Mouse (Mus musculus) heart, embryonic 15.5 days (tissue): ENCODE measurements at regions not wholly inside any gene's neighbourhood (a gene's known extent, or its start where the extent isn't known, plus 50 kb on each side); places are given as distances from the start of the nearest gene placed in this dataset.

ENCODE experiments used
- ATAC-seq: fragments of 200-750 bp; cut with Nextera tagmentation; replicated peaks from 2 replicates; pipeline ENCODE4 v1.8.0; 2017; ENCODE audit warnings: low read depth, moderate TSS enrichment; ENCODE audit not compliant: insufficient number of reproducible peaks, insufficient read depth, low FRiP score
- H3K27ac ChIP-seq: fragments of 300-500 bp; sonication (generic); 2 replicates; pipeline ENCODE4 v1.5.1; 2015; ENCODE audit warnings: mild to moderate bottlenecking, inconsistent platforms
- H3K27me3 ChIP-seq: fragments of 300-500 bp; sonication (generic); 2 replicates; pipeline ENCODE4 v1.6.1; 2015; ENCODE audit warnings: inconsistent platforms
- H3K36me3 ChIP-seq: fragments of 300-500 bp; sonication (generic); 2 replicates; pipeline ENCODE4 v1.6.1; 2015; ENCODE audit warnings: mild to moderate bottlenecking, inconsistent platforms
- H3K4me1 ChIP-seq: fragments of 300-500 bp; sonication (generic); replicated peaks from 2 replicates; pipeline ENCODE4 v1.6.1; 2015; ENCODE audit warnings: inconsistent platforms
- H3K4me2 ChIP-seq: fragments of 300-500 bp; sonication (generic); 2 replicates; pipeline ENCODE4 v1.6.1; 2015; ENCODE audit warnings: inconsistent platforms, mild to moderate bottlenecking, moderate library complexity
- H3K4me3 ChIP-seq: fragments of 300-500 bp; sonication (generic); 2 replicates; pipeline ENCODE4 v1.5.1; 2015; ENCODE audit warnings: mild to moderate bottlenecking, inconsistent platforms
- H3K9ac ChIP-seq: fragments of 300-500 bp; sonication (generic); 2 replicates; pipeline ENCODE4 v1.6.1; 2015; ENCODE audit warnings: mild to moderate bottlenecking, inconsistent platforms
- H3K9me3 ChIP-seq: fragments of 300-500 bp; sonication (generic); replicated peaks from 2 replicates; pipeline ENCODE4 v1.6.1; 2016; ENCODE audit warnings: inconsistent platforms
- WGBS: fragments of 180-500 bp; shearing (Covaris S2); methylation state at CpG from one replicate; pipeline ENCODE4 v1.1.7; 2015; ENCODE audit warnings: mixed read lengths; 5-methylcytosine and 5-hydroxymethylcytosine counted together

DNA sequence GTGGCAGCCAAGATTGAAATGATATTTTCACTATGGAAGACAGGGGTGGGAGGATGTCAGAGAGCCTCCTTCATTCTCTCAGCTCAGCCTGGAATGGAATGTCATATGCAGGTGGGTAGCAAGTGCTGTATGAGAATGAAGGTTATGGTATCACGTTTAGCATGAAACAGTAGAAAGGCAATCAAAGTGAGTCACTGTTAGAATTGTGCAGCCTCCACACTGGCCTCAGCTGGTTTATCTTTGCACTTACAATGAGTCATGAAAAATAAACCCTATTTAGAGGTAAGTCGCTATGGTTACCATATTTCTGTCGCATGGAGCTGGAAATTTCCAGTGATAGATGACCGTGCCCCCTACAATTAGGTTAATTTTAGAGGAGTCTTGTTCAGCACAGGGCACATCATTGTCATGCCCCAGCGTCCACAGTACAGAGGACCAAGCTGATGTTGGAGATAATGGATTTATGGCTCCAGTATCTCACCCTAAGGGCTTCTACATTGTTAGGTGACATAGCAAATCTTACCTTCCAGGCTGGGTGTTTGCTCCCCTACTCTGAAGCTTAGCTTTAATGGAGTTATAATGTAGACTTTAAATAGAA lies 167.9 kb upstream of the Pard3b start:
- ATAC-seq = no peak; the same call in 1 of the 2 replicates
- Histone ChIP-seq H3K4me1 (no peaks in the 10 kb centered on the region), H3K36me3 (no peaks in the 10 kb centered on the region), H3K27ac (no peak overlapping the region), H3K4me2 (no peak overlapping the region), H3K4me3 (no peak overlapping the region), H3K27me3 (no peaks in the 10 kb centered on the region), H3K9ac (no peak overlapping the region), H3K9me3 (no peaks in the 10 kb centered on the region)
- WGBS = 65% methylated on average over 5 of the region's 5 CpGs

DNA sequence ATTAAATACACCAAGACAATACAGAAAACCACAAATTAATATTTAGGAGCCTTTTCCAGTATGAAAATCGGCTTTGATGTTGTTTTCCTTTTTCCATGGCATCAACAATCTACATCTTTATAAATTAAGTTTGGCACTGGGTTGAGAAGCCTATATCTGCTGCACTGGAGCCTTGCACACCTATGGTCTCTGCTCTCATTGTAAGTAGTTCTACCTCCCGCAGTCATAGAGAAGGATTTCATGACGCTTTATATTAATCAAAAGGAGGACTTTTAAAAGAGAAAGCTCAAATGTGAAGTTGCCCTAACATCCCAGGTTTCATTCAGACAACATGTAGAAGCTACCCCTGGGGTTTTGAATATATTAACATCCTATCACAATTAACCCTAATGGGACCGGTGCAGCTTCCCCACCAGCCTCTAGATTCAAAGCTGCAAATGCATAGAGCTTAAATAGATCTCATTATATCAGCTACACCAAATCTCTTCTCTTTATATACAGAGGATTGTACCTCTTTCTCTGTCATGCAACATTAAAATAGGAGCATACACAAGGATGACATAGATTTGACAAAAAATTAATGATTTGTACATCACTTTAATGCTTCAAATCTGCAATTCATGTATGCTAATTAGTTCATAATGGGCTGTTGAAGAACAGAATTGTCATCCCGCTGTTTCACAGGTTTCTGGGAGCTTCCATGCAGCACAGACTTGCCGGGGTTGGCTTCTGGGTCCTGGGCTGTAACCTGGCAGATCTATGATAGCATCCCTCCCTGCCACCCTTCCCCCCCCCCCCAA lies 166.6 kb upstream of the Pard3b start:
- H3K4me2 ChIP-seq = no peak overlapping the region
- no peaks in the 10 kb centered on the region for H3K36me3 ChIP-seq
- whole genome bisulfite sequencing = 75% methylated on average over 6 of the region's 6 CpGs
- no peak overlapping the region for H3K27ac ChIP-seq
- H3K27me3 ChIP-seq = no peaks in the 10 kb centered on the region
- no peak overlapping the region for H3K9ac ChIP-seq
- ATAC-seq = no peak
- H3K4me1 ChIP-seq = no peaks in the 10 kb centered on the region
- no peaks in the 10 kb centered on the region for H3K9me3 ChIP-seq
- H3K4me3 ChIP-seq = no peak overlapping the region

DNA sequence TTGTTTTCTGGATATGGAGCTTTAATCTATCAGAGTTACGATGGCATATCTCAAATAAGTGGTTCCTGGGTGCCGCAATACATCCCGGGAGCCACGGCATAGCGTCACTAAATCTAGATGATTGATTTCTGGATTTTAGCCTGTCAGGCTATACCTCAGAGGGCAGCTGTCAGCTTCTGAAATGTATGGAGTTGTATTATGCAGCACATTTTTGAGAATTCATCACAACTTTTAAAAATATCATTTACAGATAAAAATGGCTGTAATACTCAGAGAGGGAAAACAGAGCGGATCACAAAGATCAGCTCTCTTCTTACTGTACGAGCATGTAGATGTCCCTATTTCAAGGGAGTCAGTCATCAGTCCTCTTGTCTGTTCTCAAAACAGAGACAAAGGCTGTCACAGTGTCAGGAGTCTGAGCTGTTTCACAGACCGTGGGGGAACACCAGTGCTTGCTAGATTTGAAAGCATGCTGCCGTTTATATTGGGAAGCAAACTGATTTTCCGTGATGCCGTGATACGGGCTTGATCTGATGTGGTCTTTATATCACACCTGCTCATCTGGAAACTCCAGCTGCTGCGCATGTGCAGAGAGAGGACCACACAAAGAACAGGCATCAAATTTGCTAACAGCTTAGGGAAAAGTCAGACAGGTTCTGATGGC lies 165.9 kb upstream of the Pard3b start:
- 66% methylated on average over 13 of the region's 13 CpGs for WGBS
- Histone ChIP-seq H3K4me2 (no peak overlapping the region), H3K36me3 (no peaks in the 10 kb centered on the region), H3K27ac (no peak overlapping the region), H3K9ac (no peak overlapping the region), H3K4me1 (no peaks in the 10 kb centered on the region), H3K4me3 (no peak overlapping the region), H3K9me3 (no peaks in the 10 kb centered on the region), H3K27me3 (no peaks in the 10 kb centered on the region)
- no peak for ATAC-seq

DNA sequence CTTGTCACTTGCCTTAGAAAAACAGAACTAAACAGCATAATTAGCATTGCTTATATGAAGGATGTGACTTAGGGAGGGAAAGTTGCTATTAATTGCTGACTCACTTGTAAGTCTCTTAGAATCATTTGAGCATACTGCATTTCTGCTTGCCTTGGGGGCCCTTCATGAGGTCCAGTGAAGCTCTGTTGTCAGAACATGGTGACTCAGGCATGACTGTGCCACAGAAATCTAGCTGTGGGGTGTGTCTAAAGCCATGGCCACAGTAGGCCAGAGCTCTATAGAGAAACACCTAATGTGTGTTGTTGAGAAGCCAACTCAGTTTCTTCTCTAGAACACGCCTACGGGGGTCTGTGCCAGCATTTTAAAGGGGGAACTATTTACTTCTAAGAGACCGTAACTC lies 153.2 kb upstream of the Pard3b start:
- 92% methylated on average over 3 of the region's 3 CpGs for WGBS

DNA sequence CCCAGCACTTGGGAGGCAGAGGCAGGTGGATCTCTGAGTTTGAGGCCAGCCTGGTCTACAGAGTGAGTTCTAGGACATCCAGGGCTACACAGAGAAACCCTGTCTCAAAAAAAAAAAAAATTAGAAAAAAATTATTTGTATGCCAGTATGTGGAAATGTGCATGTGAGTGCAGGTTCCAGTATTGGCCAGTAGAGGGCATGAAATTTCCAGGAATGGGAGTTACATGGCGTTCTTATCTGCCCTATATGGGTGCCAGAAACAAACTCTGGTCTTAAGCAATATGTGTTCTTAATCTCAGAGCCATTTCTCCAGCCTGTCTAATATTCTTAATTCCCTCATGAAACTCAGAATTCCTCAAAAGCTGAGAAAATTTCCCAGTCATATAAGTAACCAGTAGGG lies 113.7 kb upstream of the Pard3b start:
- no peak overlapping the region for H3K4me3 ChIP-seq
- no peak overlapping the region for H3K9ac ChIP-seq
- no peak overlapping the region for H3K27ac ChIP-seq
- H3K4me2 ChIP-seq = no peak overlapping the region
- no peaks in the 10 kb centered on the region for H3K36me3 ChIP-seq
- no peaks in the 10 kb centered on the region for H3K27me3 ChIP-seq
- H3K4me1 ChIP-seq = no peaks in the 10 kb centered on the region; the same call in 1 of the 2 replicates
- 77% methylated on average over 1 of the region's 1 CpGs for WGBS
- no peaks in the 10 kb centered on the region for H3K9me3 ChIP-seq
- ATAC-seq = no peak

More for the DNA sequence above, 153.2 kb upstream of the Pard3b start:
- no peak for ATAC-seq
- no peak overlapping the region for H3K4me3 ChIP-seq
- H3K9me3 ChIP-seq = peaks cover 4% of the 10 kb centered on the region; the same call in 1 of the 2 replicates
- H3K27ac ChIP-seq = no peak overlapping the region
- no peak overlapping the region for H3K4me2 ChIP-seq
- H3K27me3 ChIP-seq = no peaks in the 10 kb centered on the region
- H3K4me1 ChIP-seq = no peaks in the 10 kb centered on the region
- no peaks in the 10 kb centered on the region for H3K36me3 ChIP-seq
- H3K9ac ChIP-seq = no peak overlapping the region

DNA sequence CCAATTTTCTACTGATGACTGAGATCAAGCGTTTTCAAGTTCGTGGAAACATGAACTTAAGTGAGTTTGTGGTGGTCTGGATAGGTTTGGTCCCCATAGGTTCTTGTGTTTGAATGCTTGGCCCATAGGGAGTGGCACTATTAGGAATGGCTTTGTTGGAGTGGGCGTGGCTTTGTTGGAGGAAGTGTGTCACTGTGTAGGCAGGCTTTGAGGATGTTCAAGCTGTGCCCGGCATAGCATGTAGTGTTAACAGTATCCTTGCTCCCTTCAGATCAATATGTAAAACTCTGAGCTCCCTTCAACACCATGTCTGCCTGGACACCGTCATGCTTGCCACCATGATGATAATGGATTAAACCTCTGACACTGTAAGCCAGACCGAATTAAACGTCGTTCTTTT lies 112.7 kb upstream of the Pard3b start:
- H3K4me1 ChIP-seq = no peaks in the 10 kb centered on the region; the same call in 1 of the 2 replicates
- H3K9ac ChIP-seq = no peak overlapping the region
- H3K4me3 ChIP-seq = no peak overlapping the region
- H3K4me2 ChIP-seq = no peak overlapping the region
- no peaks in the 10 kb centered on the region for H3K27me3 ChIP-seq
- no peaks in the 10 kb centered on the region for H3K9me3 ChIP-seq
- no peaks in the 10 kb centered on the region for H3K36me3 ChIP-seq
- H3K27ac ChIP-seq = no peak overlapping the region
- 66% methylated on average over 8 of the region's 8 CpGs for WGBS
- ATAC-seq = no peak

DNA sequence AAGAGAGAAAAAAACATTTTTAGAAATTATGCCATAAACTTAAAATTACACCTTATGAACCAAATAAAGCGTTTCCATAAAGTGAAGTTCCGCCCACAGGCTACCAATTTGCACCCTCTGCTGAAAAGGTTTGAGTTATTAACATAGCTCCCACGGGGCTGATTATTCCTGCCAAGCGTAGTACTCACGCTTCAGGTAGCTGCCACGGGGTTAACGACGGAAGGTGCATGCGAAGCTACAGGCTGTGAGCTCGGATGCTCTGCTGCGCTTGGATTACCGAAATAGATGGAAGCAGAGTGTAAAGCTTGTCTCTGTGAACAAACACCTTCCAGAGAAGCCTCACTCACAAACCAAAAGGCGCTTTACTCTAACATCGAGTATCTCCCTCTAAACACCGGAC lies 109.9 kb upstream of the Pard3b start:
- Histone ChIP-seq H3K27ac (no peak overlapping the region), H3K4me2 (no peak overlapping the region), H3K4me1 (peaks cover 5% of the 10 kb centered on the region), H3K9ac (no peak overlapping the region), H3K4me3 (no peak overlapping the region), H3K27me3 (no peaks in the 10 kb centered on the region), H3K36me3 (no peaks in the 10 kb centered on the region), H3K9me3 (no peaks in the 10 kb centered on the region)
- WGBS = 86% methylated on average over 15 of the region's 15 CpGs
- ATAC-seq = no peak

DNA sequence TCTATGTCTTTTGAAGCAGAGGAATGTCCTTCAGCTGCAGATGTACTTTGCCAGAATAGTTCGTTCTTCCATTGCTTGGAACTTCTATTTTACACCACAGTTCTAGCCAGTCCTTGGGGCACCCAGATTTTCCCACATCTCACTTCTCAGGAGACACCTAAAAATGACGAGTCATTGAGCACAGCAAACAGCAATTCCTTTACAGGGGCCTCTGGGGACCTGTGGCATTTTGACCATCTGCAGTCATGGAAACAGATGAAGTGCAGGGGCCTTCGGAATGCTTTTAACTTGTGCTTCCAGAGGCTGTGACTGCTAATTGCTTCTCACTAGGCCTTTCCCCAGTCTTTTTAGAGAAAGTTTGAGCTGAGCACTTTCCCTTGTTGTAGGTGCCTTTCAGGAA lies 108.5 kb upstream of the Pard3b start:
- WGBS = 24% methylated on average over 3 of the region's 3 CpGs
- Histone ChIP-seq H3K9ac (no peak overlapping the region), H3K4me1 (peaks cover 5% of the 10 kb centered on the region), H3K36me3 (no peaks in the 10 kb centered on the region), H3K9me3 (no peaks in the 10 kb centered on the region), H3K27me3 (no peaks in the 10 kb centered on the region), H3K4me3 (no peak overlapping the region), H3K4me2 (no peak overlapping the region), H3K27ac (no peak overlapping the region)
- ATAC-seq = no peak

DNA sequence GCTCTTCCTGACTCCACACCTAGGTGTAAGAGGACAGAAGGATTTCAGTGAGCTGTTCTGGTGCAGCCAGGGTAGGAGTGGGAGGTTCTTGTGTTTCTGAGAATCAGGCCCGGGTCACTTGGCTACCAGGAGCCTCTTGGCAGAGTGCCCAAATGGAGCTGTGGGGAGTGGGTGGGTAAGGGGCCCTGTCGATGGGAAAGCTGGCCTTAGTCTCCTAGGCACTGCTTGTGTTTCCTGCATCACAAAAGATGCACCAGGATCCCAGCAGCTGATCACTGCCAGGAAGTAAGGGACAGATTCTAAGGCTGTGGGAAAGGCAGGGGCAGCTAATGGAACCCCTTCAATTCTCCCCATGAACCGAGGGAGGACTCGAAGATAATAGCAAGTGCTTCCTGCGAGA lies 107.1 kb upstream of the Pard3b start:
- Histone ChIP-seq H3K27me3 (no peaks in the 10 kb centered on the region), H3K4me2 (no peak overlapping the region), H3K9me3 (no peaks in the 10 kb centered on the region), H3K4me3 (no peak overlapping the region), H3K4me1 (peaks cover 5% of the 10 kb centered on the region), H3K9ac (no peak overlapping the region), H3K36me3 (no peaks in the 10 kb centered on the region), H3K27ac (no peak overlapping the region)
- 40% methylated on average over 5 of the region's 5 CpGs for WGBS
- no peak for ATAC-seq

DNA sequence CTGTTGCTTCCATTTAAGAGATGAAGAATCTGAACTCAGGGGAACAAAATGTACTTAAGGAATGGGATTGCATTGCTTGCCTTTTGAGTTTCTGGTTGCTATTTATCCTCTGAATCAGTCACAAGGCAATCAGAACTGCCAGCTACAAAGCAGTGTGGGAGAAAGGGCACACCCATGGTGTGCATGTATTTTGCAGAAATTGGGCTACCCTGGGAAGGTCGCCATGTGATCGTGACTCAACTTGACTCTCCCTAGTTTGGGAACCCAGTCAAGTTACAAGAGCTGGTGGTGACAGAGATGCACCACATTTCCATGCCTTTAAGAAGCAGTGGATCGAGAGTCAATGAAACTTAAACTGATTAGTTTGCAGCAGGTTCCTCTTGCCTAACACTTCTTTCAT lies 98.5 kb upstream of the Pard3b start:
- Histone ChIP-seq H3K4me2 (no peak overlapping the region), H3K9me3 (no peaks in the 10 kb centered on the region), H3K27ac (no peak overlapping the region), H3K4me1 (0 out of 2 replicates have a peak, but pooled peaks cover 3% of the 10 kb centered on the region), H3K9ac (no peak overlapping the region), H3K36me3 (no peaks in the 10 kb centered on the region), H3K4me3 (no peak overlapping the region), H3K27me3 (no peaks in the 10 kb centered on the region)
- 76% methylated on average over 3 of the region's 3 CpGs for WGBS
- ATAC-seq = no peak

DNA sequence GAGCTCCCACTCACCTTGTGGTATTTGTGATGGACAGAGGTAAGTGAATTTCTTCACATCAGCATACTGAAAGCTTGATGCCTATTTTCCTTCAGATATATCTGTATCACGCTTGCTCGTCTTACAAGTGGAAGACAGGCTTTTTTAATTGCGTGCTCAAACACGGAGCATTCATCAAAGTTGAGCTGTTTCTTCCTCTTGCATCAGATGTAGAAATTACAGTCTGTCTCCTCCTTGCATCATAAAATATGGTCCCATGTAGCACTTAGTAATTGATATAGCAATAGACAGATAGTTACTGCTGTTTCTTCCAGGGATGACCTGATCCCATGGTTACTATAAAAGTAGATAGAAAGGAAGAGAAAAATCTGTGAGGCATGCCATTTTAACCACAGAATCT lies 97.5 kb upstream of the Pard3b start:
- Histone ChIP-seq H3K4me1 (0 out of 2 replicates have a peak, but pooled peaks cover 3% of the 10 kb centered on the region), H3K4me3 (no peak overlapping the region), H3K9me3 (no peaks in the 10 kb centered on the region), H3K36me3 (no peaks in the 10 kb centered on the region), H3K9ac (no peak overlapping the region), H3K27me3 (no peaks in the 10 kb centered on the region), H3K4me2 (no peak overlapping the region), H3K27ac (no peak overlapping the region)
- 83% methylated on average over 4 of the region's 4 CpGs for WGBS
- no peak for ATAC-seq
